Mouse (Mus musculus): Measurements from ENCODE around the gene Gucy2d. TPM values are rescaled to one million over a fixed set of nuclear protein-coding genes. Genes with fewer than 3 reads are reported as not detected.
A peak's percentile ranks its signal among the peaks of the same experiment; 100 is the strongest.

Gucy2d gene
- polyA plus RNA-seq, 1 experiment from 2014 or later = 0.05 TPM

GRCm38 (mm10) chr7:98484878-98485277 is 44.7 kb downstream of the Gucy2d start:
- Histone ChIP-seq H3K27ac (ENCODE audit: low read length) (no peak overlapping the region), H3K27me3 (ENCODE audit: control insufficient read depth, insufficient read depth, low read depth, low read length) (no peaks in the 10 kb centered on the region; the same call in 1 of the 2 replicates), H3K4me2 (ENCODE audit: low read length) (no peak overlapping the region), H3K4me3 (ENCODE audit: low read depth, low read length) (no peak overlapping the region), H3K4me1 (ENCODE audit: control insufficient read depth, insufficient read depth, low read length) (peaks cover 4% of the 10 kb centered on the region; the same call in 1 of the 2 replicates), H3K36me3 (ENCODE audit: control insufficient read depth, insufficient read depth, low read length) (no peaks in the 10 kb centered on the region), H3K9me3 (replicated peaks; ENCODE audit: control insufficient read depth, low read length, poor library complexity, severe bottlenecking) (no peaks in the 10 kb centered on the region), H3K9ac (ENCODE audit: low read depth, low read length) (no peak overlapping the region)
- ATAC-seq = no peak
- WGBS = 92% methylated on average over 3 of the region's 3 CpGs

GRCm38 (mm10) chr7:98485508-98485907 is 45.3 kb downstream of the Gucy2d start:
- WGBS = 82% methylated on average over 4 of the region's 4 CpGs
- H3K36me3 ChIP-seq (ENCODE audit: control insufficient read depth, insufficient read depth, low read length) = no peaks in the 10 kb centered on the region
- H3K4me1 ChIP-seq (ENCODE audit: control insufficient read depth, insufficient read depth, low read length) = peaks cover 4% of the 10 kb centered on the region; the same call in 1 of the 2 replicates
- H3K27ac ChIP-seq (ENCODE audit: low read length) = no peak overlapping the region
- no peak overlapping the region for H3K4me2 ChIP-seq (ENCODE audit: low read length)
- no peaks in the 10 kb centered on the region for H3K9me3 ChIP-seq (replicated peaks; ENCODE audit: control insufficient read depth, low read length, poor library complexity, severe bottlenecking)
- no peak overlapping the region for H3K4me3 ChIP-seq (ENCODE audit: low read depth, low read length)
- no peak for ATAC-seq
- no peaks in the 10 kb centered on the region; the same call in 1 of the 2 replicates for H3K27me3 ChIP-seq (ENCODE audit: control insufficient read depth, insufficient read depth, low read depth, low read length)
- no peak overlapping the region for H3K9ac ChIP-seq (ENCODE audit: low read depth, low read length)

GRCm38 (mm10) chr7:98486471-98486917 is 46.3 kb downstream of the Gucy2d start:
- no peak for ATAC-seq
- H3K36me3 ChIP-seq (ENCODE audit: control insufficient read depth, insufficient read depth, low read length) = no peaks in the 10 kb centered on the region

DNA sequence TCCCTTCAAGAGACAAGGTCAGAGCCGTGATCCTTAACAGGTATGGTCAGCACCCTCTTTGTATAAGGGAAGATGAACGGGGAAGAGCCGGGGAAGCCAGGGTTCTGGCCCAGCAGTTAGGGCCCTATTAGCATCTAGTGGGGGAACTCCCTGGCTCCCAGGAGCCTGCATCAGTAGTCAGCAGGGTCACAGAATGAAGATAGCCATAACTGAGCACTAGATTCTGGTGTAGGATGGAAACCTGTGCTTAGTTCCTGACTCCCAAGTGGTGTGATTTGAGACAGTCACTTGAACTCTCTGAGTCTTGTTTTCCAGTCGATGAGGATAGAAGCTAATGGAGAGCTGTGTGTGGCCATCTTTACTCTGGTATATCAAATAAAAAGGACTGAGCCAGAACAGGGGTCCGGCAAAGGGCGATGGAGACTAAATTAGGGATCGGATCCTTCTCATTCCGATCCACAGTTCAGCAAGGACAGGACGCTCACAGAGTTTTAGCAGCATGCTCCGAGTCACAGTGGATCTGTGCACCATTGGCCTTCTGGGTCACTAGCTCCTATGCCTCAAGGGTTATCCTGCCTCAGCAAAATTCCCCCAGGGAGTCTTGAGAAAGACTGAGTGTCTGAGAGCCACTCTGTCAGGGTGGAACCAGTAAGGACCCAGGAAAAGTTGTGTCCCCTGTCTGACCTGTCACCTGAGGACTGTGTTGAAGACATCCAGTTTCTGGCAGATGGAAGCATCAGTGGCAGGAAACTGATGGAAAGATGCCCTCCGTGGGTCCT is 47.2 kb downstream of the Gucy2d start:
- H3K4me3 ChIP-seq (ENCODE audit: low read depth, low read length) = no peak overlapping the region
- peaks cover 4% of the 10 kb centered on the region; the same call in 1 of the 2 replicates for H3K4me1 ChIP-seq (ENCODE audit: control insufficient read depth, insufficient read depth, low read length)
- no peak overlapping the region for H3K4me2 ChIP-seq (ENCODE audit: low read length)
- no peak overlapping the region for H3K27ac ChIP-seq (ENCODE audit: low read length)
- H3K36me3 ChIP-seq (ENCODE audit: control insufficient read depth, insufficient read depth, low read length) = no peaks in the 10 kb centered on the region
- H3K9ac ChIP-seq (ENCODE audit: low read depth, low read length) = no peak overlapping the region
- no peak for ATAC-seq
- H3K9me3 ChIP-seq (replicated peaks; ENCODE audit: control insufficient read depth, low read length, poor library complexity, severe bottlenecking) = no peaks in the 10 kb centered on the region
- WGBS = 92% methylated on average over 11 of the region's 11 CpGs
- H3K27me3 ChIP-seq (ENCODE audit: control insufficient read depth, insufficient read depth, low read depth, low read length) = no peaks in the 10 kb centered on the region

More at GRCm38 (mm10) chr7:98486471-98486917, 46.3 kb downstream of the Gucy2d start:
- H3K27ac ChIP-seq (ENCODE audit: low read length) = no peak overlapping the region
- peaks cover 4% of the 10 kb centered on the region; the same call in 1 of the 2 replicates for H3K4me1 ChIP-seq (ENCODE audit: control insufficient read depth, insufficient read depth, low read length)
- H3K27me3 ChIP-seq (ENCODE audit: control insufficient read depth, insufficient read depth, low read depth, low read length) = no peaks in the 10 kb centered on the region
- H3K9ac ChIP-seq (ENCODE audit: low read depth, low read length) = no peak overlapping the region
- no peak overlapping the region for H3K4me2 ChIP-seq (ENCODE audit: low read length)
- no peak overlapping the region for H3K4me3 ChIP-seq (ENCODE audit: low read depth, low read length)
- WGBS = 60% methylated on average over 7 of the region's 7 CpGs
- H3K9me3 ChIP-seq (replicated peaks; ENCODE audit: control insufficient read depth, low read length, poor library complexity, severe bottlenecking) = no peaks in the 10 kb centered on the region

DNA sequence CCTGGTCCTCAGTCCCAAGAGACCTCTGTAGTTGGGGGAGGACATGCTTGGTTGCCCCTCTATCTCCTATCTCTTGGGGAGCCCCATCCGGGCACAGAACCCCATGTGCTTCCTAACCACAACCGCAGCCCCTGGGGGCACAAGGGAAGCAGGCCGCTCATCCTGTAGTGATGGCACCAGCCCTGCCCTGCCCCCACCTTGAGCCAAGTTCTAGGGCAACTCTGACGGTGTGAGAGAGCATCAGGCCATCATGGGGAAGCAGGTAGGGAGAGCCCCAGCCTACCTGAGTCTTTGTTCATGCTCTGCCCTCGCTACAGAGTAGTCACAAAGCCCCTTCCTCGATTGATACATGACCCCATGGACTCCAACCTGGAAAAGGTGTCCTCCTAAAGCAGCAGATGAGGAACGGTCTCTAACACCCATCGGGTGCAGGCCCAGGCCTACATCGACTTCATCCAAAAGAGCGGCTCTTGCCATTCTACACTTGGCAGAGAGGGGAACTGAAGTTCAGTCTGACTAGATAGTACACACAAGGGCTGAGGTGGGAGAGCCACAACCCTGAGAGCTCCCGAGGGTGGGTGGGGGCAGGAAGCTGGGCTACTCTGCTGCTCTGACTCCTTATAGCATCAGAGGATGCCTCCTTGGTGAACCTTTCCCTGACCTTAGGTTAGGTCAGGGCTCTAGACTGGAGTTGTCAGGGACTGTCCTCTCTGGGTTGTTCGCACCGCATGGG is 48.3 kb downstream of the Gucy2d start:
- Histone ChIP-seq H3K9ac (ENCODE audit: low read depth, low read length) (no peak overlapping the region), H3K36me3 (ENCODE audit: control insufficient read depth, insufficient read depth, low read length) (no peaks in the 10 kb centered on the region), H3K9me3 (replicated peaks; ENCODE audit: control insufficient read depth, low read length, poor library complexity, severe bottlenecking) (no peaks in the 10 kb centered on the region), H3K27me3 (ENCODE audit: control insufficient read depth, insufficient read depth, low read depth, low read length) (no peaks in the 10 kb centered on the region), H3K27ac (ENCODE audit: low read length) (no peak overlapping the region), H3K4me1 (ENCODE audit: control insufficient read depth, insufficient read depth, low read length) (peaks cover 4% of the 10 kb centered on the region; the same call in 1 of the 2 replicates), H3K4me2 (ENCODE audit: low read length) (no peak overlapping the region; the same call in 1 of the 2 replicates), H3K4me3 (ENCODE audit: low read depth, low read length) (no peak overlapping the region)
- peak; percentile 10; the same call in 1 of the 2 replicates for ATAC-seq
- 90% methylated on average over 13 of the region's 13 CpGs for WGBS

DNA sequence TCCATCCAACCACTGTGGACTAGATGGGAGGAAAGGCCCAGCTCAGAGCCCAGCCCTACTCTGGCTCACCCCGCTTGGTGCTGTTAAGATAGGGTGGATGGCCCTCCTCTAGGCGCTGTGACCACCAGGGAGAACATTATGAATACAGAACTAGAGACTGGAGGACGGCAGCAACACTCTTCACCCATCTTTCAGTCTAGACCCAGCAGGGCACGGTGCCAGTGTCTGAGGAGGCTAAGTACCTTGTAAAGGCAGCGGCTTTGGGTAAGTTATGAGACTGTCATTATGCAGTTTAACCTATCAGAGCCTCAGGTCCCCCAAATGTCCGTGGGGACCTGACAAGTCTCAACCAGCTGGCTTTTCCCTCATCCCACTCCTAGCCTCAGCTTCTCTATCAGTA is 48.9 kb downstream of the Gucy2d start, which contains the start of gene Lrrc32:
Gene Lrrc32 (plus strand): TSS at position 153 of the 400 bp plus-strand sequence.
- ATAC-seq = peak; percentile 23; the same call in 1 of the 2 replicates
- no peaks in the 10 kb centered on the region for H3K27me3 ChIP-seq (ENCODE audit: control insufficient read depth, insufficient read depth, low read depth, low read length)
- WGBS = 55% methylated on average over 6 of the region's 6 CpGs

GRCm38 (mm10) chr7:98489623-98490084 is 49.4 kb downstream of the Gucy2d start:
- Histone ChIP-seq H3K27me3 (ENCODE audit: control insufficient read depth, insufficient read depth, low read depth, low read length) (no peaks in the 10 kb centered on the region), H3K9me3 (replicated peaks; ENCODE audit: control insufficient read depth, low read length, poor library complexity, severe bottlenecking) (no peaks in the 10 kb centered on the region), H3K4me3 (ENCODE audit: low read depth, low read length) (peak overlapping the region; percentile 72), H3K9ac (ENCODE audit: low read depth, low read length) (peak overlapping the region; percentile 76), H3K36me3 (ENCODE audit: control insufficient read depth, insufficient read depth, low read length) (no peaks in the 10 kb centered on the region), H3K27ac (ENCODE audit: low read length) (no peak overlapping the region), H3K4me1 (ENCODE audit: control insufficient read depth, insufficient read depth, low read length) (peaks cover 4% of the 10 kb centered on the region; the same call in 1 of the 2 replicates), H3K4me2 (ENCODE audit: low read length) (peak overlapping the region; percentile 89)
- under 1% methylated on average over 42 of the region's 50 CpGs for WGBS
- peak; percentile 90 for ATAC-seq

More for the DNA sequence above, 48.9 kb downstream of the Gucy2d start, which contains the start of gene Lrrc32:
- Histone ChIP-seq H3K27ac (ENCODE audit: low read length) (no peak within 1 kb of the TSS), H3K36me3 (ENCODE audit: control insufficient read depth, insufficient read depth, low read length) (no peaks in the 10 kb centered on the region), H3K4me3 (ENCODE audit: low read depth, low read length) (peak within 1 kb of the TSS; percentile 72), H3K4me2 (ENCODE audit: low read length) (peak within 1 kb of the TSS; percentile 89), H3K9ac (ENCODE audit: low read depth, low read length) (peak within 1 kb of the TSS; percentile 76), H3K9me3 (replicated peaks; ENCODE audit: control insufficient read depth, low read length, poor library complexity, severe bottlenecking) (no peaks in the 10 kb centered on the region), H3K4me1 (ENCODE audit: control insufficient read depth, insufficient read depth, low read length) (peaks cover 4% of the 10 kb centered on the region; the same call in 1 of the 2 replicates)

DNA sequence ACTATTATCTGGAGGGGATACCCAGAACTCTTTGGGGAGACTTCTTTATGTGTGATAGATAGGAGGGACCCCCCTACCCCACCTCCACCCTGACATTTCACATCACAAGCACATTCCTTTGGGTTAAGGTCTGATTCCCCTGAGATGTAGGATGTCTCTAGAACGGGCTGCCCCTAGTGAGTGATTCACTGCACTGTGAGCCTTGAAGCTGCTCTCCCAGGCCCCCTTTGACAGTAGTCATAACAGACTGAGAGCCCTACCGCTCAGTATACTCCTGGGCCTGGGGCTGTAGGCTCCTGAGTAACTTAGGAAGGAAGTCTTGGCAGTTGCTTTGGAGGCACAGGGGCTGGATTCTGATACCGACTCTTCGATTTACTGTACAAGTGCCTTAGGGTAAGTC is 50.1 kb downstream of the Gucy2d start:
- H3K4me2 ChIP-seq (ENCODE audit: low read length) = peak overlapping the region; percentile 89
- H3K9ac ChIP-seq (ENCODE audit: low read depth, low read length) = peak overlapping the region; percentile 76; the same call in 1 of the 2 replicates
- no peak overlapping the region for H3K27ac ChIP-seq (ENCODE audit: low read length)
- H3K4me1 ChIP-seq (ENCODE audit: control insufficient read depth, insufficient read depth, low read length) = peaks cover 4% of the 10 kb centered on the region; the same call in 1 of the 2 replicates
- WGBS = 67% methylated on average over 4 of the region's 4 CpGs
- peak; percentile 14; the same call in 1 of the 2 replicates for ATAC-seq
- H3K9me3 ChIP-seq (replicated peaks; ENCODE audit: control insufficient read depth, low read length, poor library complexity, severe bottlenecking) = no peaks in the 10 kb centered on the region
- H3K4me3 ChIP-seq (ENCODE audit: low read depth, low read length) = peak overlapping the region; percentile 72
- H3K27me3 ChIP-seq (ENCODE audit: control insufficient read depth, insufficient read depth, low read depth, low read length) = no peaks in the 10 kb centered on the region
- H3K36me3 ChIP-seq (ENCODE audit: control insufficient read depth, insufficient read depth, low read length) = no peaks in the 10 kb centered on the region
